Mouse (Mus musculus) ES-Bruce4 (cell line): ENCODE measurements around the gene Kifc3.

Experiments
- EP300 ChIP-seq: IDR thresholded peaks from 2 replicates; pipeline ENCODE4 v1.6.1; 2011; ENCODE audit warnings: low read depth, low read length; ENCODE audit not compliant: insufficient read depth
- POLR2A ChIP-seq: IDR thresholded peaks from one replicate; pipeline ENCODE4 v1.8.1; 2011; ENCODE audit warnings: low read length; ENCODE audit not compliant: insufficient read depth

DNA sequence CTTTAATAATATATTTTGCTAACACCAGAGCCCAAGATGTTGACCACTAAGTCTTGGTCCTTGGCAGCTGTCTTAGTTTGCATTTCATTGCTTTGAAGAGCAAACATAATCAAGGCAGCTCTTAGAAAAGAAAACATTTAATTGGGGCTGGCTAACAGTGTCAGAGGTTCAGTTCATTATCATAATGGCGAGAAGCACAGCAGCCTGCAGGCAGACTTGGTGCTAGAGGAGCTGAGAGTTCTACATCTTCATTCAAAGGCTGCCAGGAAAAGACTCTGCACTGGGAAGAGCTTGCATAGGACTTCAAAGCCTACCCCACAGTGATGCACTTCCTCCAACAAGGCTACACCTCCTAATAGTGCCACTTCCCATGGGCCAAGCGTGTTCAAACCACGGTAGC is 45.5 kb downstream of the Kifc3 start:
- TF ChIP-seq POLR2A (no peak), EP300 (no peak)
